Mouse (Mus musculus) liver, embryonic 11.5 days (tissue): ENCODE results near the gene Tln2. TPM values are rescaled to one million over a fixed set of nuclear protein-coding genes. Genes with fewer than 3 reads are reported as not detected.

ENCODE experiments used
- ATAC-seq: fragments of 200-750 bp; cut with Nextera tagmentation; replicated peaks from 2 replicates; pipeline ENCODE4 v1.8.0; 2017; ENCODE audit warnings: moderate number of reproducible peaks, mild to moderate bottlenecking, moderate TSS enrichment, moderate library complexity; ENCODE audit not compliant: low FRiP score
- DNase-seq: peaks from one replicate; pipeline ENCODE4 v3.0.0-alpha.2; 2017; ENCODE audit warnings: low spot score
- H3K27ac ChIP-seq: fragments of 300-500 bp; sonication (generic); 2 replicates; pipeline ENCODE4 v1.5.1; 2014; ENCODE audit warnings: mild to moderate bottlenecking, low read depth, low read length, control low read depth
- H3K27me3 ChIP-seq: fragments of 300-500 bp; sonication (generic); replicated peaks from 2 replicates; pipeline ENCODE4 v1.6.1; 2014; ENCODE audit warnings: low read length, mixed read lengths; ENCODE audit not compliant: control insufficient read depth, insufficient read depth
- H3K36me3 ChIP-seq: fragments of 300-500 bp; sonication (generic); 2 replicates; pipeline ENCODE4 v1.6.1; 2014; ENCODE audit warnings: mild to moderate bottlenecking, low read length, moderate library complexity, mixed read lengths; ENCODE audit not compliant: control insufficient read depth, insufficient read depth
- H3K4me1 ChIP-seq: fragments of 300-500 bp; sonication (generic); replicated peaks from 2 replicates; pipeline ENCODE4 v1.6.1; 2014; ENCODE audit warnings: low read length, mixed read lengths; ENCODE audit not compliant: control insufficient read depth, insufficient read depth
- H3K4me2 ChIP-seq: fragments of 300-500 bp; sonication (generic); 2 replicates; pipeline ENCODE4 v1.6.1; 2014; ENCODE audit warnings: mild to moderate bottlenecking, control low read depth, moderate library complexity
- H3K4me3 ChIP-seq: fragments of 300-500 bp; sonication (generic); 2 replicates; pipeline ENCODE4 v1.5.1; 2014; ENCODE audit warnings: low read depth, low read length, control low read depth
- H3K9ac ChIP-seq: fragments of 300-500 bp; sonication (generic); 2 replicates; pipeline ENCODE4 v1.6.1; 2014; ENCODE audit warnings: low read depth, low read length, control low read depth
- H3K9me3 ChIP-seq: fragments of 300-500 bp; sonication (generic); 2 replicates; pipeline ENCODE4 v1.6.1; 2016; ENCODE audit warnings: low read length, inconsistent platforms, mixed read lengths; ENCODE audit not compliant: control insufficient read depth
- WGBS: fragments of 180-500 bp; shearing (Covaris S2); extraction: QIAGEN DNeasy Blood & Tissue Kit; methylation state at CpG from one replicate; pipeline ENCODE4 v1.1.7; 2014; 5-methylcytosine and 5-hydroxymethylcytosine counted together
- polyA plus RNA-seq: library from polyadenylated mRNA; unstranded; fragments of >200 nt; fragmentation: Nextera tagmentation; extraction: Ambion mirVana; gene quantifications from 2 replicates; pipeline ENCODE4 v1.2.1, GENCODE M21; 2014

Gene Tln2
- polyA plus RNA-seq, 1 experiment from 2014 or later: 12.7 TPM

- H3K4me2 ChIP-seq: no peak overlapping the region
- ATAC-seq (no peak), DNase-seq (no peak)
- no peaks in the 10 kb centered on the region for H3K36me3 ChIP-seq
- no peaks in the 10 kb centered on the region for H3K9me3 ChIP-seq
- H3K27me3 ChIP-seq: no peaks in the 10 kb centered on the region
- no peaks in the 10 kb centered on the region for H3K4me1 ChIP-seq
- WGBS: 81% methylated on average over 15 of the region's 15 CpGs
- H3K9ac ChIP-seq: no peak overlapping the region
- no peak overlapping the region for H3K4me3 ChIP-seq
- no peak overlapping the region for H3K27ac ChIP-seq
Measured at GRCm38 (mm10) chr9:67428306-67429047, 131.0 kb downstream of the Tln2 start.

- no peaks in the 10 kb centered on the region for H3K27me3 ChIP-seq
- H3K9ac ChIP-seq: no peak overlapping the region
- H3K4me3 ChIP-seq: no peak overlapping the region
- H3K4me2 ChIP-seq: no peak overlapping the region
- no peak for ATAC-seq
- no peaks in the 10 kb centered on the region for H3K36me3 ChIP-seq
- no peaks in the 10 kb centered on the region for H3K9me3 ChIP-seq
- WGBS: 65% methylated on average over 3 of the region's 3 CpGs
- DNase-seq: no peak
- no peaks in the 10 kb centered on the region for H3K4me1 ChIP-seq
- no peak overlapping the region for H3K27ac ChIP-seq
Measured at GRCm38 (mm10) chr9:67426304-67426703, 133.2 kb downstream of the Tln2 start.

GRCm38 (mm10) chr9:67424110-67424509, 135.4 kb downstream of the Tln2 start:
- ATAC-seq: no peak
- Histone ChIP-seq H3K27ac (no peak overlapping the region), H3K9me3 (no peaks in the 10 kb centered on the region), H3K4me1 (no peaks in the 10 kb centered on the region), H3K36me3 (no peaks in the 10 kb centered on the region), H3K9ac (no peak overlapping the region), H3K27me3 (no peaks in the 10 kb centered on the region), H3K4me2 (no peak overlapping the region), H3K4me3 (no peak overlapping the region)
- DNase-seq: no peak
- 65% methylated on average over 7 of the region's 7 CpGs for WGBS

GRCm38 (mm10) chr9:67418092-67418491, 141.4 kb downstream of the Tln2 start:
- DNase-seq (no peak), ATAC-seq (no peak)
- 72% methylated on average over 6 of the region's 6 CpGs for WGBS
- H3K4me3 ChIP-seq: no peak overlapping the region
- H3K27me3 ChIP-seq: no peaks in the 10 kb centered on the region
- no peaks in the 10 kb centered on the region for H3K9me3 ChIP-seq
- no peak overlapping the region for H3K4me2 ChIP-seq
- no peak overlapping the region for H3K27ac ChIP-seq
- no peaks in the 10 kb centered on the region for H3K4me1 ChIP-seq
- no peak overlapping the region for H3K9ac ChIP-seq
- no peaks in the 10 kb centered on the region for H3K36me3 ChIP-seq

GRCm38 (mm10) chr9:67410667-67411066, 148.8 kb downstream of the Tln2 start:
- WGBS: 79% methylated on average over 2 of the region's 2 CpGs

GRCm38 (mm10) chr9:67404736-67405135, 154.8 kb downstream of the Tln2 start:
- H3K9ac ChIP-seq: no peak overlapping the region
- WGBS: 63% methylated on average over 7 of the region's 7 CpGs
- no peaks in the 10 kb centered on the region for H3K27me3 ChIP-seq
- H3K36me3 ChIP-seq: no peaks in the 10 kb centered on the region
- no peak for DNase-seq
- H3K27ac ChIP-seq: no peak overlapping the region
- H3K4me2 ChIP-seq: no peak overlapping the region
- no peak for ATAC-seq
- H3K9me3 ChIP-seq: no peaks in the 10 kb centered on the region
- no peak overlapping the region for H3K4me3 ChIP-seq
- no peaks in the 10 kb centered on the region for H3K4me1 ChIP-seq

More at GRCm38 (mm10) chr9:67410667-67411066, 148.8 kb downstream of the Tln2 start:
- Histone ChIP-seq H3K27me3 (no peaks in the 10 kb centered on the region), H3K4me3 (no peak overlapping the region), H3K27ac (no peak overlapping the region), H3K36me3 (no peaks in the 10 kb centered on the region), H3K9me3 (no peaks in the 10 kb centered on the region), H3K9ac (no peak overlapping the region), H3K4me1 (no peaks in the 10 kb centered on the region), H3K4me2 (no peak overlapping the region)
- DNase-seq (no peak), ATAC-seq (no peak)

- Histone ChIP-seq H3K27ac (no peak overlapping the region), H3K36me3 (no peaks in the 10 kb centered on the region), H3K4me2 (no peak overlapping the region), H3K27me3 (no peaks in the 10 kb centered on the region), H3K4me3 (no peak overlapping the region), H3K9ac (no peak overlapping the region), H3K4me1 (no peaks in the 10 kb centered on the region), H3K9me3 (no peaks in the 10 kb centered on the region)
- DNase-seq (no peak), ATAC-seq (no peak)
- 84% methylated on average over 6 of the region's 6 CpGs for WGBS
Measured at GRCm38 (mm10) chr9:67399563-67399962, 159.9 kb downstream of the Tln2 start.

GRCm38 (mm10) chr9:67397756-67398155, 161.7 kb downstream of the Tln2 start:
- 92% methylated on average over 3 of the region's 3 CpGs for WGBS
- H3K9ac ChIP-seq: no peak overlapping the region
- no peak overlapping the region for H3K4me3 ChIP-seq
- H3K27ac ChIP-seq: no peak overlapping the region
- H3K9me3 ChIP-seq: no peaks in the 10 kb centered on the region
- no peak overlapping the region for H3K4me2 ChIP-seq
- DNase-seq: no peak
- no peaks in the 10 kb centered on the region for H3K36me3 ChIP-seq
- H3K27me3 ChIP-seq: no peaks in the 10 kb centered on the region
- no peak for ATAC-seq
- H3K4me1 ChIP-seq: no peaks in the 10 kb centered on the region

GRCm38 (mm10) chr9:67396446-67396845, 163.1 kb downstream of the Tln2 start:
- 77% methylated on average over 3 of the region's 3 CpGs for WGBS
- Histone ChIP-seq H3K27ac (no peak overlapping the region), H3K9me3 (no peaks in the 10 kb centered on the region), H3K27me3 (no peaks in the 10 kb centered on the region), H3K36me3 (no peaks in the 10 kb centered on the region), H3K4me1 (no peaks in the 10 kb centered on the region), H3K4me2 (no peak overlapping the region), H3K4me3 (no peak overlapping the region), H3K9ac (no peak overlapping the region)
- ATAC-seq: no peak
- DNase-seq: no peak
